ENCODE assay signal across 28 mouse cellular contexts in genomic region chr11:76657450-76657970, GRCm38 (mm10). TPM values are rescaled to one million over a fixed set of nuclear protein-coding genes. Genes with fewer than 3 reads are reported as not detected.
"Had no signal": no experiment of that assay in that cellular context is flagged by ENCODE, and none has a peak within 500 bp of the region (broad histone marks: within the 10 kb centered on the region; RNA-seq: fewer than 3 reads in every experiment).

No protein-coding gene starts in this region.

- H3K4me3 ChIP-seq: heart, adult 2 months; heart, embryonic 13.5 days; heart, embryonic 15.5 days; hindbrain, embryonic 12.5 days; hindbrain, embryonic 15.5 days; layer of hippocampus, adult 2 months; left cerebral cortex, adult 2 months; limb, embryonic 10.5 days; limb, embryonic 12.5 days; liver, embryonic 13.5 days had no signal

- H3K4me2 ChIP-seq: heart, embryonic 11.5 days; heart, embryonic 13.5 days; heart, embryonic 15.5 days; hindbrain, embryonic 12.5 days; hindbrain, embryonic 15.5 days; limb, embryonic 12.5 days; liver, embryonic 11.5 days; liver, embryonic 13.5 days had no signal

- H3K27ac ChIP-seq: heart, adult 2 months; heart, embryonic 13.5 days; heart, embryonic 15.5 days; hindbrain, embryonic 12.5 days; hindbrain, embryonic 15.5 days; hindbrain, postnatal 0 days; layer of hippocampus, adult 2 months; left cerebral cortex, adult 2 months; liver, embryonic 13.5 days had no signal

- H3K4me1 ChIP-seq: heart, embryonic 15.5 days; hindbrain, embryonic 15.5 days had no signal

- H3K27me3 ChIP-seq: heart, embryonic 13.5 days; hindbrain, embryonic 12.5 days; hindbrain, embryonic 15.5 days; limb, embryonic 12.5 days; liver, embryonic 13.5 days had no signal

- ATAC-seq: hindbrain, postnatal 0 days; intestine, embryonic 16.5 days had no signal

- DNase-seq: gastrocnemius, postnatal 14 days; gastrocnemius, postnatal 36 days; heart, adult 11 months; heart, adult 2 months; heart, postnatal 14 days; heart, postnatal 36 days; kidney, adult 11 months; kidney, adult 2 months; kidney, postnatal 10 days; kidney, postnatal 25 days; kidney, postnatal 4 days; liver; liver, embryonic 13.5 days had no signal

- H3K36me3 ChIP-seq: heart, embryonic 13.5 days; heart, embryonic 15.5 days; hindbrain, embryonic 12.5 days; hindbrain, embryonic 15.5 days; limb, embryonic 10.5 days; limb, embryonic 12.5 days; liver, embryonic 13.5 days had no signal

- H3K9me3 ChIP-seq: heart, embryonic 13.5 days; heart, embryonic 15.5 days; hindbrain, embryonic 12.5 days; hindbrain, embryonic 15.5 days; limb, embryonic 10.5 days; limb, embryonic 12.5 days; liver, embryonic 13.5 days had no signal

- H3K9ac ChIP-seq: heart, embryonic 13.5 days; heart, embryonic 15.5 days; hindbrain, embryonic 12.5 days; hindbrain, embryonic 15.5 days; limb, embryonic 12.5 days; liver, embryonic 13.5 days had no signal

RNA-seq across cellular contexts. Expression of gene Bhlha9, which starts 14.8 kb away (rescaled TPM):
- polyA plus RNA-seq: gonadal fat pad, adult 2 months; heart, adult 2 months; heart, postnatal 0 days; kidney, adult 2 months; kidney, embryonic 14.5 days; liver, embryonic 13.5 days had no signal

RNA-seq across cellular contexts. Expression of gene Trarg1, which starts 22.1 kb away (rescaled TPM):
- polyA plus RNA-seq: liver, embryonic 13.5 days had no signal
